Mouse (Mus musculus) liver, postnatal 0 days (tissue): Measurements from ENCODE around the gene Cyp2t4.

Source experiments
- CTCF ChIP-seq: sonication (generic); IDR thresholded peaks from 2 replicates; pipeline ENCODE4 v1.5.1; 2016; ENCODE audit warnings: antibody characterized with exemption, low read depth
- EP300 ChIP-seq: IDR thresholded peaks from 2 replicates; pipeline ENCODE4 v1.6.1; 2016; ENCODE audit warnings: antibody characterized with exemption, low read depth, mild to moderate bottlenecking

DNA sequence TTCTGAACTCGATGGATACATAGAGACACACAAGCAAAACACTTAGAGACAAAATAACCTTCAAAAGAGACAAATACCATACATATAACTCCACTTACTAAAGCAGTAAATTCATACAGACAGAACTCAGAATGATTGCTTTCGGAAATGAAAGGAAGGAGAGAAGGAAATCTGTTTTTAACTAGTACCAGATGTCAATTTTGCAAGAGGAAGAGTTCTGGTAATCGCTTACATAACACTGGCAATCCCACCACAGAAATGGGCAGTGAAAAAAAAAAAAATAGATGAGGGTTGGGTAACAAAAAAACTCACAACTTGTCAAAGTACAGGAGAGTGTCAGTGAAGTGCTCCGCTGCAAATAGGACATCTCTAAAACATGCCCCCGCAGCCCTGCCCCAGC is 48.6 kb upstream of the Cyp2t4 start:
- no peak for TF ChIP-seq EP300
- TF ChIP-seq CTCF = no peak
